Mouse (Mus musculus): ENCODE results near the gene Bola1.
"Not testable (repeated sequence)": the region's sequence is repeated elsewhere in the genome, so short reads cannot be mapped to it uniquely, and the experiment has no call there.

The Bola1 gene

DNA sequence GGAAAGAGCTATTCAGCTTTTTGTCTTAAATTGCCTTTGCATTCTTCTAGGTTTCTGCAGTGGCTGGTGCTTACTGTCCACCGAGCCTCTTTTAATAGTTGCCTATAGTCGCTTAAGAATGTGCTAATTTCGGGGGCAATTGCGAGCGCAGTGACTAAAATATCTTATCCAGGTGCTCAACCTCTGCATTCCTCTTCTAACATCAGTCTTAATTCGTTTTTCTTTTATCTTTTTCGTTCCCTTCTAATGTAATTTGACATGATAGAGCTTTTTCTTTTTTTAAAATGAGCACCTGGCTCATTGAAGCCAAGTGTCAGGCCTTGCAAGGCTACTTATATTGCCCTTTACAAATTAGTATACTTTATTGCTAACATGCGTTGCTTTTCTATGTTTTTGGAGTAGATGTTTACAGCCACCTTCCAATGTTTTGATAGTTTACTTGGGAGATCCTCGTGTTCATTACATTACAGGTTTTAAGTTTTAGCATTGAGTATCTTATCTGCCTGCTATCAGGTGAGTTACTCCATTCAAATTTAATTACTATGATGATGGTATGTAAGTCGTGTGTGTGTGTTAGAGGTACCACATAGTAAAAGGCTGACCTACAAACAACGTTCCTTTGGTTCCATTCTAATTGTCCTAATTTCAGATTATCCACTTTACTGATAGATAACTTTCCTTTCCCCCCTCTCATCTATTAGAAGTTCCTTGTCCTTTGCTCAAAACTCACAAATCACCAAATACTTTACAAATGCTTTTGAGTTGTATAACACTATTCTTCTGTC, 28.0 kb upstream of the Bola1 start:
- DNase-seq (ENCODE audit: low read depth, low spot score), result no peak

DNA sequence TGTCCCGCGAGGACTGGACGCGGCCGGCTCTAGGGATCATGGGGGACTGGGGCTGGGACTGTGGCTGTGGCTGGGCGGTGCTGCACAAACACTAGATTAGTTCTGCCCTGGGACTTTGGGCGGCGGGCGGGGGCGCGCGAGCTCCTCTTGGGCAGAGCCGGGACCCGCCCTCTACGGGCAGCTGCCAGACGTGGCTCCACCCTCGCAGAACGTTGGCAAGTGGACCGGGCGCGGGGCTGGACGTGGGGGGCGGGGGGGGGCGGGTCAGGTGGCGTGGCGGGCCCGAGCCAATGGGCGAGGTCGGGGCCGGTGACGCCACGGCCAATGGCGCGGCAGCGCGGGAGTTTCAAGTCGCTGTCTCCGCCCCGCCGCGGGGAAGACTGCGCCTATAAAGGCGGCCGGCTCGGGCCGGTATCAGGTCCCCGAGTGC, 26.9 kb upstream of the Bola1 start, which contains the start of gene Hist2h3c1:
Hist2h3c1 (plus strand) TSS at position 259 of the 430 bp plus-strand sequence.
- DNase-seq (ENCODE audit: low read depth, low spot score), result not testable (repeated sequence)

DNA sequence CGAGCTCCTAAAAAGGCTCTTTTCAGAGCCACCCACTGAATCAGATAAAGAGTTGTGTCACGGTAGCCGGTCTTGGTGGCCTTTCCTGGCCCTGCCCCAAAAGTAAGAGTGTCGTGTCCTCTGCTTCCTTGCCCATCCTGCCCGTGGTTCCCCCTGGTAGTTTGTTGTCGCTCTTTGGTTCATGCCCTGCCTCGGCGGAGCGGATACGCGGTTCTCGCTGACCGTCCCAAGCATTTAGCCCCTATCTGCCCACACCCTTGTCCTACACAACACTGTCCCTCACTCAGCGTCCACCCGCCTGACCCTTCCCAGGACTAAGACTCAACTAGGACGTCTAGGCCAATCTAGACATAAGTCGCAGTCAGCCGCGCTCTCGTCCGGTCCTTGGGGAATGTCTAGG, 26.5 kb upstream of the Bola1 start:
- DNase-seq (ENCODE audit: low read depth, low spot score), result not testable (repeated sequence)

DNA sequence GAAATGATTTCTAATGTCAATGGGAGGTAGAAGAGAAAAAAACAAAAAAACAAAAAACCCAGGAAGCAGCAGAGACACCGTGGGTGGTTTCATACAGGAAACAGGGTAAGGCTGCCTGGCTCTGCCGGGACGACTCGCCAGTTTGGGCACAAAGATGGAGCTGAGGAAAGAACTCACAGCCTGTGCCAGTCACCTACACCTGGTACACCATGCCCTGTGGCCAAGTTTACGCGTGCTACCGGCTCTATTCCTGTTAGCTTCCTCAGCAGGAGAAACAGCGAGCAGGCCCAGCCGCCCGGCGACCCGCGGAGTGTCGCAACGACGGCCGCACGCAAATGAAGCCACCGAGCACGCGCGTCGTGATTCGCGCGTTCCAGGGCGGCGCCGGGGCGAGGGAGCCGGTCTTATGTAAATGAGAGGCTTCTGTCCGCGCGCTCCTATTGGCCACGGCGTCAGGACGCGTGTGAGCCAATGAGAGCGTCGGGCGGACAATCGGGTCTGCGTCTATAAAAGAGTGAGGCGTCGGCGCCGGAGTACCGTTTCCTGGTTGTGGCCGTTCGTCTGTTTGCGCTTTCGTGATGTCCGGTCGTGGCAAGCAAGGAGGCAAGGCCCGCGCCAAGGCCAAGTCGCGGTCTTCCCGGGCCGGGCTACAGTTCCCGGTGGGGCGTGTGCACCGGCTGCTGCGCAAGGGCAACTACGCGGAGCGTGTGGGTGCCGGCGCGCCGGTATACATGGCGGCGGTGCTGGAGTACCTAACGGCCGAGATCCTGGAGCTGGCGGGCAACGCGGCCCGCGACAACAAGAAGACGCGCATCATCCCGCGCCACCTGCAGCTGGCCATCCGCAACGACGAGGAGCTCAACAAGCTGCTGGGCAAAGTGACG, 25.7 kb upstream of the Bola1 start, which contains the start of gene Hist2h2aa1:
Hist2h2aa1 (plus strand) TSS at position 495 of the 884 bp plus-strand sequence.
- peak; percentile 85 for DNase-seq (ENCODE audit: low read depth, low spot score)

DNA sequence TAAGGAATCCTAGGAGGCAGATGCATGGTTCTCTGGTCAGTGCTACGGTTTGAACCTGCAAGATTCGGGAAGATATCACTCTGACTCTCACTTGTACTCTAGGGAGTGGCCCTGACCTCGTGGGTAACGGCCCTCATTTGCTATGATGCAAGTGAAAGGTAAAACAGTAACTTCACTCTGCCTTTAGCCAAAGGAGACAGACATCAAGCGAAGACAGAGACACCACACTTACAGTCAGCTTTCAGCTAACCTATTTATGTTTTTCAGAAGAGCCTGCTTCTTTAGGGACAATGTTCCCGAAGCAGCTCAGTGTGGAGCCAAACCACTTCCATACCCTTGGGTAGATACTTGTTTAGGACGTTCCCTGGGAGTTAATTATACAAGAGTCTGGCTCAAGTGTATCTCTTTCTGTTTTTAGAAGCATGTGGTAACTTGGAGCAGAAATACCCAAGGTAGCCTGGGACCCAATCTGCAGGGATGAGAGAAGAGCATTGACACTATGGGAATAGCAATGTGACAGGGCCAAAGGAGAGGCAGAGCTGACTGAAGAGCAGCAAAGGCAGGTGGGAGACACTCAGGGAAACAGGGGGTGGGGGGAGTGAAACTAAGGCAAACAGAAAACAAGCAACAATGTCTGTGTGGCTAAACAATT, 24.5 kb upstream of the Bola1 start:
- DNase-seq (ENCODE audit: low read depth, low spot score), result no peak

DNA sequence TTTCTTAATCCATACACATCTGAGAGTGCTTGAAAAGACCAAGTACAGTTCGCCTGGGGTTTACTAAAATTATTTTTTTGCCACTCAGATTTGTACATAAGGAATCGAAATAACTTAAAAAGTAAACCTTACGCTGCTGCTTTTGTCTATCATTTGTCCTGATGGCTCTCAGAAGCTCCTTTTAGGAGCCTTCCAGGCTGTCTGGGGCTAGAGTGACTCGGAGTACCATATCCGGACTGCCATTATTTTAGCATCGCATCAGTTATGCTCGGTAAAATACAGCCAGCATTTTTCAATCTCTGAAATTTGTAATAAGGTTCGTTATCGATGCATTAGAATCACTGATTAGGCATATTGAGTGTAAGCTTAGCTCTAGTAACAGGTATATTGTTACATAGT, 21.3 kb upstream of the Bola1 start:
- DNase-seq (ENCODE audit: low read depth, low spot score), result no peak

DNA sequence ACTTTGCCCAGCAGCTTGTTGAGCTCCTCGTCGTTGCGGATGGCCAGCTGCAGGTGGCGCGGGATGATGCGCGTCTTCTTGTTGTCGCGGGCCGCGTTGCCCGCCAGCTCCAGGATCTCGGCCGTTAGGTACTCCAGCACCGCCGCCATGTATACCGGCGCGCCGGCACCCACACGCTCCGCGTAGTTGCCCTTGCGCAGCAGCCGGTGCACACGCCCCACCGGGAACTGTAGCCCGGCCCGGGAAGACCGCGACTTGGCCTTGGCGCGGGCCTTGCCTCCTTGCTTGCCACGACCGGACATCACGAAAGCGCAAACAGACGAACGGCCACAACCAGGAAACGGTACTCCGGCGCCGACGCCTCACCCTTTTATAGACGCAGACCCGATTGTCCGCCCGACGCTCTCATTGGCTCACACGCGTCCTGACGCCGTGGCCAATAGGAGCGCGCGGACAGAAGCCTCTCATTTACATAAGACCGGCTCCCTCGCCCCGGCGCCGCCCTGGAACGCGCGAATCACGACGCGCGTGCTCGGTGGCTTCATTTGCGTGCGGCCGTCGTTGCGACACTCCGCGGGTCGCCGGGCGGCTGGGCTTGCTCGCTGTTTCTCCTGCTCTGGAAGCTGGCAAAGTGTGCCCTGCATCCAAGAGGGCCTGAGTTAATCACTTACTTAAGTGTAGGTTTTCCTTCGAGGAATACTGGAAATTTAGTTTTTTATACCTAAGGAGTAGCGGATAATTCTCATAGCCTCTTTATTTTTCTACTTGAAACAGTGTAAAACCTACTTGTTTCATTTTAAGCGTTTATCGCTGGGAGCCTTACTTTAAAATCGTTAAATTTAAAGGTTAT, 20.7 kb upstream of the Bola1 start, which contains the start of gene Hist2h2aa2:
Hist2h2aa2 (minus strand) TSS at position 328 of the 850 bp plus-strand sequence.
- peak; percentile 71 for DNase-seq (ENCODE audit: low read depth, low spot score)

DNA sequence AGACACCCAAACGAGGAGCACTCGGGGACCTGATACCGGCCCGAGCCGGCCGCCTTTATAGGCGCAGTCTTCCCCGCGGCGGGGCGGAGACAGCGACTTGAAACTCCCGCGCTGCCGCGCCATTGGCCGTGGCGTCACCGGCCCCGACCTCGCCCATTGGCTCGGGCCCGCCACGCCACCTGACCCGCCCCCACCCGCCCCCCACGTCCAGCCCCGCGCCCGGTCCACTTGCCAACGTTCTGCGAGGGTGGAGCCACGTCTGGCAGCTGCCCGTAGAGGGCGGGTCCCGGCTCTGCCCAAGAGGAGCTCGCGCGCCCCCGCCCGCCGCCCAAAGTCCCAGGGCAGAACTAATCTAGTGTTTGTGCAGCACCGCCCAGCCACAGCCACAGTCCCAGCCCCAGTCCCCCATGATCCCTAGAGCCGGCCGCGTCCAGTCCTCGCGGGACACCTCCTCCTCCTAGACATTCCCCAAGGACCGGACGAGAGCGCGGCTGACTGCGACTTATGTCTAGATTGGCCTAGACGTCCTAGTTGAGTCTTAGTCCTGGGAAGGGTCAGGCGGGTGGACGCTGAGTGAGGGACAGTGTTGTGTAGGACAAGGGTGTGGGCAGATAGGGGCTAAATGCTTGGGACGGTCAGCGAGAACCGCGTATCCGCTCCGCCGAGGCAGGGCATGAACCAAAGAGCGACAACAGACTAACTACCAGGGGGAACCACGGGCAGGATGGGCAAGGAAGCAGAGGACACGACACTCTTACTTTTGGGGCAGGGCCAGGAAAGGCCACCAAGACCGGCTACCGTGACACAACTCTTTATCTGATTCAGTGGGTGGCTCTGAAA, 19.7 kb upstream of the Bola1 start, which contains the start of gene Hist2h3c2:
Hist2h3c2 (minus strand) TSS at position 174 of the 840 bp plus-strand sequence.
- DNase-seq (ENCODE audit: low read depth, low spot score), result not testable (repeated sequence)

DNA sequence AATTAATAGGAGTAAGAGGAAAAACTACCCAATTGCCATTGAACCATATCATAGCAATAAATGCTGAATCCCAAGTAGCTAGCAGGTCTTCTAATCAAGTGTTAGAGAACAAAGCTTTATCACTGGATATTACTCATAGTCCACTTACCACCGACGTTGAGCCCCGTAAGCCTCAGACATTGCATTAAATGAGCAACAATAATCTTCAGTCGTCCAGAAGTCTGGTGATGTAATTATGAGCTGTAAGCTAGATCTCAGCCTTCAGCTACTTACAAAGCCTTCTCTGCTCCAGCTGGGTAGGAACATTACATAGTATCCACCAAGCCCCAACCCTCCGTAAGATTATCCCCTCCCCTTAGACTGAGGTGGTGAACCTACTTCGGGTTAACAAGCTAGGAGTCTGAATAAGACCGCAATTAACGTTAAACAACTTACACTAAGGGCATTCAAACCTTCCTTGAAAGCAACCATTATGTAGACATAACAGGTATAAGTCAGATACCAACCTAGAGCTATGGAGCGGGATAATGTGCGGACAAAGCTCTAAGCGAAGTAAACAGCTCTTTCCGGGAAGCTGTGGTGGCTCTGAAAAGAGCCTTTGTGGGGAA, 18.5 kb upstream of the Bola1 start:
- DNase-seq (ENCODE audit: low read depth, low spot score), result peak; percentile 29

DNA sequence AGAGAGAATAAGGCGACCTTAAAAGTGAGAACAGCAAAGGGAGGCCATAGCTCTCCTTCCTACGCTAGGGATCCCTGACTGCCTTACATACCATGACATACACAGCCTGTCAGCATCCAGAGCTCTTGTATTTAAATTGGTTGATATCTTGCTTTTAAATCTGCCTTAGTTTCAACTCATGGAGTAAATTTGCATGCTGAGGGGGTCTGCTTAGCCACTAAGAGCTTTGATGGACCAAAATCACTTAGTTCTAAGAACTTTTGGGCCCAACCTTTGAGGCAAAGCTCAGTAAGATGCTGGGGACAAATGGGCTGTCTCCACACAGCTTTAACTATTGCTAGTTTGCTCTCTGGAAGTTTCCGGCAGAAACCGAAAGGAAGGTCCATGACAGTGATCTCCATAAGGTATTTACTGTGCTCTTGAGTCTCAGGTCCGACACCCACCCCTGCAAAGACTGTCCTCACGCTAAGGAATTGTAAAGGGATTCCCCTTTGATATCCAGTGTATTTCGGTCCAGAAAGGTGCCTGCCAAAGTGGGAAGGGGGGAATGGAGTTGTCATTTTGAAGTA, 17.9 kb upstream of the Bola1 start:
- DNase-seq (ENCODE audit: low read depth, low spot score), result no peak

DNA sequence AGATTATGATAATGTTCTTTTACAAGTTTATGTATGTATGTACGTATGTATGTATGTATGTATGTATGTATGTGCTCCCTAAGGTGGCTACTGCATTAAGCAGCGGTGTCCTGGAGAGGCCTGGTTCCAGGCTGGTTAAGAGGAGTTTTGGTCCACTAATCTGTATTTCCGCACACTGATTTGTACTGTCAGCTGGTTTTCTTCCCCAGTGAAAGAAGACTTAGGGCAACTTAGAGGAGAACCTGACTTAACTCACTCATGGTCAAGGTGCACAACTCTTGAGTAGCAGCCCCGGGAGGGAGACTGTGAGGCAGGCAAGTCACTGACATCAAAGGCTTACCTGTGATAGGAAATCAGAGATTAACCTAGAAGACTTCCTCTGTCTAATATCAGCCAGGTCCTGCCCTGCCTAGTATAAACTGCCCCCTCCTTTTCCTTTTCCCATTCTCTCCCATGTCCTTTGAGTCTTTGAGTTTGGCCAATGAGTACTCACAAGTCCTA, 17.4 kb upstream of the Bola1 start:
- no peak for DNase-seq (ENCODE audit: low read depth, low spot score)

DNA sequence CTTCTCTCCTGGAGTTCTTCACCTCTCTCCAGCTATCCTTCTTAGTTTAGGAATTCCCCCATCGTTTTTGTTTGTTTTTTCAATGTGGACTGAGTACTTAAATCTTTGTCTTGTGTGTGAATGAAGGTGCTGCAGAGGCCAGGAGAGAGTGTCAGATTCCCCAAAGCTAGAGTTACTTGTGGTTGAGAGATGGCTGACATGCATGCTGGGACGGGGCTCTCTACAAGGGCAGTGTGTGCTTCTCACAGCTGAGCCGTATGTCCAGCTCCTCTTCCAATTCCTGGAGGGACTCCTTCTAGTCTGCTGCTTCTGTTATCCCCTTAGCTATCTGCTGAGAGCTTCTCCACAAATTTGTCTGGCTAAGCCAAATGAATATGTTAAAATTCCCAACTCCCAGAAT, 16.3 kb upstream of the Bola1 start:
- no peak for DNase-seq (ENCODE audit: low read depth, low spot score)

DNA sequence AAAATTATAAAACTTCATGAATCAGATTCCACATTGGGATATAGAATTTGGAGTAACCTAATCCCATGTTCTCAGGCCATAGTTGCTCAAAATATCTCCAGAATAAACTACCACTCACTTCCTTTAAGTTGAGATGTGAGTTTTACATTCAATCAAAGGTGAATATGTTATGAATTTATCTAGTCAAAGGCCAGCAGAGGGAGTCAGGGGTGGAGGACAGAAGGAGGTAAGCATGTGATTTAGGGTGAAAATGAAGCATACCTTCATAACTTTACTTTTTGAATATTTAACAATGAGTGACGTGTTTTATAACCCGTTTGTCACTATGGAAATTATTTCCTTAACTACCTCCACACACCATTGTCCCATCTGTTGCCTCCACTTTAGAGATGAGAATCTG, 15.4 kb upstream of the Bola1 start:
- DNase-seq (ENCODE audit: low read depth, low spot score), result peak; percentile 61

DNA sequence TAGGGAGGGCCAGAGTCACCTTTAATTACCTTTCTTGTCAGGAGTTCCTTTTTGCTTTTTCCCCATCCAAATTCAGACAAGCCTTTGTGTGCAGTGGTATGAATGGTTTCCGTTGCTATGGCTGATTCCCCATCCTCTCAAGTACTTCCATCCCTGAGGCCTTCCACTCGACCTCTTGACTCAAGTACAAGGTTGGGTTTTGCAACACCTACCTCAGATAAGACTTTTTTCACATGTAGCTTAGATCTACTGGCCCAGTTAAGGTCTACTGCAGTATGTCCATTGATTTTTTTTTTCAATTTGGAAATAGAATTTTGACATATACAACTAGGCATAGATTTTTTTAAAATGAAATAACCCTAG, 12.2 kb upstream of the Bola1 start:
- no peak for DNase-seq (ENCODE audit: low read depth, low spot score)

DNA sequence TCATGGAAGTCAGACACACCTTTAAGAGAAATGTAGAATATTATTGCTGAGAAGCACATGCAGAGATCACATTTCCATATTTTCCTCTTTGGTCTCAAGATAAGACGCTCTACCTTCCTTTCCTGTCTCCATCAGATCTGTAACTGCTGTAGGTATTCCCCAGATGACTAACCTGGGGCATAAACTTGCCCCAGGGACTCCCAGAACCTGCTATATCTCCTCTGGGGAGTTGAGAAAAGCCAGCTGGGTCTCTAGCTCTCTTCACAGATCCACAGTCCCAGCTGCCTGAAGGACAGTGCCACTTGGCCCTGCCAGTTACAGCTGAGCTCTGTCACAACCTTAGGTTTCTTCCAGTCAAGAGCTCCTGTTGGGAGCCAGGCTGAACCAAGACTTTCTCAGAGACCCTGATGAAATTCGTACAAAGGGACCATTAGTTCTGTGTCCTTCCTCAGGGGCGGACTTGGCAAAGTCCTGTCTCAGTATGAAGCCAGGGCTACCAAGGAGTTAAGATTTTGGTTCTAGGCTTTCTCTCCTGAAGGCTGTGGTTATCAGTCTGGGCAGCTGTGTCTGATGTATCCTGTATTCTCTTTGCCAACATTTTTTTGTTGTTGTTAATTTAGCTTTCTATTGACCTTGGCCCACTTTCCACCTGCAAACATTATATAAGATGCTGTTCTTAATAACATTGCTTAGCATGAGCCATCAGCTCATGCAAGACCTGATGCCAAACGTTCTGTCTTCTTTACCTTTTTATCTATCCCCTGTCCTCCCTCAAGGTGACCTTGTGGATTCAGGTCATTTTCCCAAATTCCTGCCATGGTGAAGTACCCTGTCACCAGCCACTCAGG, 11.6 kb upstream of the Bola1 start:
- DNase-seq (ENCODE audit: low read depth, low spot score), result no peak

DNA sequence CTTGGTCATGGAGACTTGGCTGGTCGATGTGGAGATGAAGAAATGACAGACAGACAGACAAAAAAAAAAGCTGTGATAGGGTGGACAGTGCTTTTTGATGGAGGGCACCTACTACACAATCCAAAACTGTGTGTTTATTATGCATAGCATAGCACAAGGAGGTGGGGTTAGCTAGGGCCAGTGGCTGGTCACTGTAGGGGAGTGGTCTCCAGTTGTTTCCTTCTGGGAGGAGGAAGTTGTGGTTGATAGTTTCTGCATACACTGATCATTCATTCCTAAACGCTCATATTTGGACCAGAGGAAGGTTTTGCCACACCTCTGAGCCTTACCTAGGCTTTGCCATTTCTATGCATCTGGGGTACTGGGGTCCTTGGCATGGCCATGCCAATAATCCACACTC, 10.9 kb upstream of the Bola1 start:
- no peak for DNase-seq (ENCODE audit: low read depth, low spot score)

DNA sequence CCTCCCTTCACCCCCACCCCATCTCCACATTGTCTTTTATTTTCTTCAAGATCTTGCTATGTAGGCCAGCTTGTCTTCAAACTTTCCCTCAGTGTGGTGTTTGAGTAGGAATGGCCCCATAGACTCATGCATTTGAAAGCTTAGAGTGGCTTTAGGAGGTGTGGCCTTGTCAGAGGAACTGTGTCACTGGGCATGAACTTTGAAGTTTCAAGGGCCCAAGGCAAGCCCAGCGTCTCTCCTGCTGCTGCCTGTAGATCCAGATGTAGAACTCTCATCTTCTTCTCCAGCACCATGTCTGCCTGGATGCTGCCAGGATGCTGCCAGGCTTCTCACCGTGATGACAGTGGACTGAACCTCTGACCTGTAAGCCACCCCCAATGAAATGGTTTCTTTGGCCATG, 9.3 kb upstream of the Bola1 start:
- no peak for DNase-seq (ENCODE audit: low read depth, low spot score)
